Comparison of ENCODE assay signal across 15 mouse cellular contexts in the genomic region with DNA sequence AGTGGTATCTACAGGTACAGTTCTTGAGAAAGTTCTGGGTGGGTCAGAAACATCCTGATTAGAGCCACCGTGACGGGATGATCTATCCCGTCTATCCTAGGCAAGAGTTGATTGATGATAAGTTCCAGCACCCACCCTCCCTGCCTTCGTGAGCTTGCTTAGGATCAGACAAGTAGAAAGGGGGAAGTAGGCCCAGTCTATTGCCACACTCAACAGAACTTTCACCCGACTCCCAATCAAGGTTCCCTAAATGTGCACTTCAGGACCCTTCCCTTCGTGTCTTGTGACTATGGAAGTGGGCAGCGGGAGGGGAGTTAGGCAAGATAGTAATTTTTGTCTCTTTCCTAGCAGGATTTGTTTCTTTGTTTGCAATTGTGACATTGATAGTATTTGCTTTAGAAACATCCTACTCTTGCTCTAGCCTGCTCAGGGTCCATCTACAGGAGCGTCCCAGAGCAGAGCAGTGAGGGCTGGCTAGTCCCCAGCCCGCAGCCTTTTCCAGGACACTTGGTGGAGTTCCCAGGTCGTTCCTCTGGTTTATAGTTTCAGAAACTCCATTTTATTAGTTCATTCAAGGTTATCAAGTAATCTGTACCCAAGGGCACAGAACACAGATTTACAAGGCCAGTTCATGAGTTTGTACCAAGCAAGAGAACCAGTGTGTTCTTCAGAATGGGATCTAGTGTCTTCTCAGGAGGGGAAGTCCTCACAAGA. TPM values are rescaled to one million over a fixed set of nuclear protein-coding genes. Genes with fewer than 3 reads are reported as not detected.
DNase-seq lines count a peak whose midpoint lies in the region; ATAC-seq and TF ChIP-seq lines count a peak whose summit lies in the region.
"Had no signal": no experiment of that assay in that cellular context is flagged by ENCODE, and none has a peak within 500 bp of the region (broad histone marks: within the 10 kb centered on the region; RNA-seq: fewer than 3 reads in every experiment).

No protein-coding gene starts in this region.

- no peak for TF ChIP-seq CTCF in gastrocnemius, adult 2 months (IDR thresholded peaks at IDR 0.05)

- H3K27ac ChIP-seq in gastrocnemius, adult 2 months, result peak overlapping the region; percentile 79
- H3K27ac ChIP-seq: limb, embryonic 12.5 days; midbrain, embryonic 12.5 days; stomach, postnatal 0 days had no signal

- intact Hi-C loops in gastrocnemius, adult 2 months (cut with DNase I), result no loop called here

- DNase-seq in gastrocnemius, adult 2 months, result peak; percentile 41
- DNase-seq in gastrocnemius, postnatal 4 days (ENCODE audit: low spot score in 2 of 2), result no peak
- DNase-seq in thymus, postnatal 4 days, result peak; percentile 11
- no peak for DNase-seq in thymus, postnatal 0 days (ENCODE audit: low spot score)
- no peak for DNase-seq in left cerebral cortex, adult 18-20 months (ENCODE audit: low spot score in 2 of 2)
- DNase-seq: heart, postnatal 10 days; kidney, adult 8-10 months; lung, embryonic 14.5 days; right cerebral cortex, postnatal 14 days had no signal

- peak; percentile 54; a peak in 3 of 4 replicates for ATAC-seq in hematopoietic stem cell, adult 5-6 weeks (replicated peaks in 1 of 2; ENCODE audit: insufficient read depth in 1 of 2, low FRiP score in 2 of 2, low TSS enrichment in 1 of 2, low read depth in 1 of 2, poor library complexity in 2 of 2, severe bottlenecking in 2 of 2)
- no peak for ATAC-seq in erythroid progenitor cell, adult 5-6 weeks (replicated peaks; ENCODE audit: low FRiP score, poor library complexity, severe bottlenecking)
- ATAC-seq: hindbrain, embryonic 16.5 days had no signal

- no peak overlapping the region for H3K4me3 ChIP-seq in gastrocnemius, adult 2 months
- H3K4me3 ChIP-seq: limb, embryonic 12.5 days; midbrain, embryonic 12.5 days had no signal

RNA-seq across cellular contexts. Expression of a gene that starts 13.4 kb away (rescaled TPM):
- 100 to 1,000 TPM in 1 of 2 experiments, 10 to 100 TPM in 1; 77.4 to 174 TPM for total RNA-seq in gastrocnemius, adult 2 months (2021)
- 100 to 1,000 TPM in 1 of 2 experiments, 10 to 100 TPM in 1; 83.5 to 124 TPM for total RNA-seq in gastrocnemius, postnatal 4 days (2021)
- polyA plus RNA-seq in thymus, postnatal 0 days (2015; fragmentation: Nextera tagmentation; extraction: Ambion mirVana), result 40.0 and 43.4 TPM in 2 replicates
- 87.0 and 93.9 TPM in 2 replicates for total RNA-seq in hematopoietic stem cell, adult 5-6 weeks (2017)
- 2,179 and 2,513 TPM in 2 replicates for total RNA-seq in erythroid progenitor cell, adult 5-6 weeks (2015; ENCODE audit: low replicate concordance)
- 2,141 and 2,792 TPM in 2 replicates for total RNA-seq in erythroid progenitor cell, adult 5-6 weeks (2017; ENCODE audit: low replicate concordance)
- 10 to 100 TPM; 51.8 to 61.6 TPM for total RNA-seq in left cerebral cortex, adult 18-20 months (2021)

RNA-seq across cellular contexts. Expression of a gene that starts 48.4 kb away (rescaled TPM):
- 10 to 100 TPM; 48.4 to 54.4 TPM for total RNA-seq in gastrocnemius, adult 2 months (2021)
- total RNA-seq in gastrocnemius, postnatal 4 days (2021), result 10 to 100 TPM; 79.9 to 82.7 TPM
- 20.1 and 23.5 TPM in 2 replicates for polyA plus RNA-seq in thymus, postnatal 0 days (2015; fragmentation: Nextera tagmentation; extraction: Ambion mirVana)
- 3.5 and 5.7 TPM in 2 replicates for total RNA-seq in hematopoietic stem cell, adult 5-6 weeks (2017)
- total RNA-seq in erythroid progenitor cell, adult 5-6 weeks (2015; ENCODE audit: low replicate concordance), result 124 and 134 TPM in 2 replicates
- 62.9 and 115 TPM in 2 replicates for total RNA-seq in erythroid progenitor cell, adult 5-6 weeks (2017; ENCODE audit: low replicate concordance)
- 100 to 1,000 TPM; 245 to 253 TPM for total RNA-seq in left cerebral cortex, adult 18-20 months (2021)

Comparison
In these comparisons a context has a peak if more than half of its experiments do, and no peak if none do; other contexts are left out.
1. DNase-seq: peak in gastrocnemius, adult 2 months (single experiment) and thymus, postnatal 4 days (single experiment); none in gastrocnemius, postnatal 4 days (0 of 2), thymus, postnatal 0 days (single experiment) and left cerebral cortex, adult 18-20 months (0 of 2).
2. RNA of a gene that starts 13.4 kb away (total RNA-seq): 2,141 to 2,792 TPM in erythroid progenitor cell, adult 5-6 weeks; 77.4 to 174 TPM in gastrocnemius, adult 2 months, 83.5 to 124 TPM in gastrocnemius, postnatal 4 days, 87.0 to 93.9 TPM in hematopoietic stem cell, adult 5-6 weeks and 51.8 to 61.6 TPM in left cerebral cortex, adult 18-20 months; every median in the first group is over 10 times any median in the second.